Mouse (Mus musculus): ENCODE data around the gene Mepe.

The Mepe gene

GRCm38 (mm10) chr5:104351874-104352273, 26.7 kb downstream of the Mepe start:
- DNase-seq (ENCODE audit: low read depth, low spot score), result no peak

GRCm38 (mm10) chr5:104357575-104357974, 32.4 kb downstream of the Mepe start:
- DNase-seq (ENCODE audit: low read depth, low spot score), result no peak

- no peak for DNase-seq (ENCODE audit: low read depth, low spot score)
Observed at GRCm38 (mm10) chr5:104358592-104358991, 33.5 kb downstream of the Mepe start.

- peak; percentile 56 for DNase-seq (ENCODE audit: low read depth, low spot score)
Observed at GRCm38 (mm10) chr5:104359257-104359656, 34.1 kb downstream of the Mepe start.

- no peak for DNase-seq (ENCODE audit: low read depth, low spot score)
Observed at GRCm38 (mm10) chr5:104370580-104370979, 45.5 kb downstream of the Mepe start.

GRCm38 (mm10) chr5:104371284-104371683, 46.2 kb downstream of the Mepe start:
- DNase-seq (ENCODE audit: low read depth, low spot score), result no peak

DNA sequence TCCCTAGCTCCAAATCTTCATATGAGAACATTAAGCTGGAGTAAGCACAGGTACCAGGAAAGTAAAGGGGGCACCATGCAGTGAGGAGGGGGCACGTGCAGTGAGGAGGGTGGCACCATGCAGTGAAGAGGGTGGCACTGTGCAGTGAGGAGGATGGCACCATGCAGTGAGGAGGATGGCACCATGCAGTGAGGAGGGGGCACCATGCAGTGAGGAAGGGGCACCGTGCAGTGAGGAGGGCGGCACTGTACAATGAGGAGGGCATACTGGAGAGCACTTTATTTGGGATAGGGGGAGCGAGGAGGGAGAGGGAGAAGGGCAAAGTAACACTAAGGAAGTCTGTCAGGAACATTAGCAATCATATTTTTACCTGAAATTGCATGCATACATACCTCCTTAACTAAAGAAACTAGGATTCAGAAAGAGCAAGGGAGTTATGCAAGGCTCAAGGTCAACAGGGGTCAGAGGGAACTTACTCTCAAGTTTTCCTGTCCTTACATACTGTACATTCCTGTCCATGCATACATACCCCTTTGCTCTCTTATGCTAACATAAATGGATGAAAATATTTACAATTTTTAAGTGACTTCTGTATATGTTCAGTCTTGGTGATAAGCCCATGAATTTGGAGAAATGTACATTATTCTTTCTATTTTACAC, 48.6 kb downstream of the Mepe start:
- DNase-seq (ENCODE audit: low read depth, low spot score), result no peak

GRCm38 (mm10) chr5:104374308-104374660, 49.2 kb downstream of the Mepe start:
- no peak for DNase-seq (ENCODE audit: low read depth, low spot score)

GRCm38 (mm10) chr5:104375132-104375531, 50.0 kb downstream of the Mepe start:
- DNase-seq (ENCODE audit: low read depth, low spot score), result peak; percentile 61

DNA sequence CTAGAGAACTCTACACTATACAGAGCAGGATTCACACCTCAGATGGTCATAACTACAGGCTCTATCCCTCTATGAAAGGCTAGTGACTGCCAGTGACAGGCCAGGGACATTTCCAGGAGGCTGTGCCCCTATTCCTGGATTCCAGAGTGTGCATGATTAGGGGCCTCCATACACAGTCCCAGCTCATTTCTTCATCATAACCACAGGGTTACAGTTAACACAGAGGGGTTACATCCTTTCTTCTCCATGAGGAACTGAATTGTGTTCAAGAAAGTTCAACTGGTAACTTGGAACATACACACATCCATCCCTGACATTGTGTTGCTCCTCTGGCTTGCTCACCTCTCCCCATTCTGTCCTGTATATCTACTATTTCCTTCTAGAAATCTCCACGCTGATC, 51.8 kb downstream of the Mepe start:
- no peak for DNase-seq (ENCODE audit: low read depth, low spot score)

- DNase-seq (ENCODE audit: low read depth, low spot score), result no peak
Observed at GRCm38 (mm10) chr5:104380574-104380973, 55.4 kb downstream of the Mepe start.

DNA sequence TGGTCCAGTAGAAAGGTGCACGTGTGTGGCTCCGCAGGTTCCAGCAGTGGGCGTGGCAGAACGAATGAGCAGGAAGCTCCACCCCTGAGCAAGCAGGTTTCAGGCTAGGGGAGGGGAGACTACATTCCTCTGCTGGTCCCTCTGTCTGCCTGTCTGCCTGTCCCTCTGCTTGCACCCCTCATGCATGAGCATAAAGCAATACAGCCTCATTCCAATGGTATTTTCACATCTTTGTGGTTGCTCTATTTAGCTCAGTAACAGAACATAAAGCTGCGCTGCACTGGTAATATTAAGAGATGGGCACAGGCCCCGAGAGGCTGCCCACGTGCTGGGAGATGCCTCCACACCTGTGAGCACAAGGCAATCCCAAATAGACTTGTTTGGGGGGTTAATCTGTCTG, 56.5 kb downstream of the Mepe start:
- no peak for DNase-seq (ENCODE audit: low read depth, low spot score)

GRCm38 (mm10) chr5:104384540-104384939, 59.4 kb downstream of the Mepe start:
- no peak for DNase-seq (ENCODE audit: low read depth, low spot score)

DNA sequence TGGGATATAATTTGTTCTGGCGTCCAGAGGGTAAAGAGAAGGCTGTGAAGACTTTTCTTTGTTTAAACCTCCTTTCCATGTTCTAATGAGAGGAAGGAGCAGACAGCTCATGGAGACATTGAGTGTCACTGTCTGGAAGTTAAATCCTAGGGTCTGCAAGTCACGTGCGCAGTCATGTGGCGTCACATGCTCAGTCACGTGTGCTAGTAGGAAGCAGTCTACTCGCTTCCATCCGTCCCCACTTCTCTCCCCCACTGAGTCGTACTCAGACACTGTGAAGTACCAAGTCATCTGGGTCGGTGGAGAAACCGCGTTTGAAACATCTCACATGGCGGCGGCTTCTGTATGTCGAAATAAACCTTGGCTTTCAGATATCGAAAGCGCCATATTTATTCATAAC, 60.4 kb downstream of the Mepe start:
- no peak for DNase-seq (ENCODE audit: low read depth, low spot score)

DNA sequence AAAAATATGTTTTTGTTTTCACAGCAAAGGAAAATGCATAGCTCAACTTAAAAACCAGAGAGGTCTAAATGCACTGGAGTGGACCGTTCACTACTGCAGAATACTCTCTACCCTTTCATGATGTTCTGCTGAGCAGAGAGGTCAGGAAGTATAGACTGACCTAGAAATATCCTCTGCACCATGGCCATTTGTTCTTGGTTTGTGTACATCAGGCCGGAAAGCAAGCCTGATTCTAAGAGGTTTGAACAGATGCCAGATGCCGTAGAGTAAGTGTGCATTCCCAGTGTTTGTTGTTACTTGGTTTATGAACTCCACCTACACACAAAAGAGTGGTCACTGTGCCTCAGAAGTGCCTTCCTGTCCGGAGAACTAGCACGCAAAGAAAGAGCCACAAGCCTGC, 61.8 kb downstream of the Mepe start:
- no peak for DNase-seq (ENCODE audit: low read depth, low spot score)

Measured in forelimb bud, embryonic 11.5 days (tissue).